Comparison of ENCODE assay signal across 11 mouse cellular contexts in the genomic region with DNA sequence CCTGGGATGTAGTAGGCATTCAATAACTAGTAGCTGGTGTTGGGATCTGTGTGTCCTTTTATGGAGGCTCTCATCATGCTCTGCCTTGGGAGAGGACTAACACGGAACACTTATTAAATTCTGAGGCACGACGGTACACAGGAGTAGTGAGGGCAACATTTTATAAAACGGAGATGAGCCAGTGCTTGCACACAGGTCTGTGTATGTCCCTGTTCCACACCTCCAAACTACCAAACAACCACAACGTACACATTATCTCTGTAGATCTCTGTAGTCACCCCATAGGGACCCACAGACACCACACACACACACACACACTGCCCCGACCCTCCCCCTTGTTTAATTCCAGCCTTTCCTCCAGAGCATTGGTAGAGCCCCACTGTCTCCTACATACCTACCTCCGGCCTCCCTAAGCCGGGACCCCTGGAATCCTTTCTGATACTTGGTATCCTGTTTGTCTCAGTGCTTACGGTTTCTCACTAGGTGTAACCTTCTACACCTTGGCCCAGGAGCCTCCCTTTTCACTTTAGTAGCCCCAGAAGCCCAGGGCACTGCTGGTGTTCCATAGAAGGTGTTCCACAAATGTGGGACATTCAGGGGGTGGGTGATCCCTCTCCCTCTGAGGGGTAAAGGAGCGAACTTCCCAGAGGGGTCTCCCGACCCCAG. TPM values are rescaled to one million over a fixed set of nuclear protein-coding genes. Genes with fewer than 3 reads are reported as not detected.
DNase-seq lines count a peak whose midpoint lies in the region; ATAC-seq lines count a peak whose summit lies in the region.
"Had no signal": no experiment of that assay in that cellular context is flagged by ENCODE, and none has a peak within 500 bp of the region (broad histone marks: within the 10 kb centered on the region; RNA-seq: fewer than 3 reads in every experiment).

No protein-coding gene starts in this region.

- H3K36me3 ChIP-seq in heart, embryonic 12.5 days: no peaks in the 10 kb centered on the region
- no peaks in the 10 kb centered on the region for H3K36me3 ChIP-seq in hindbrain, embryonic 11.5 days (ENCODE audit: control insufficient read depth, insufficient read depth, low read length)
- H3K36me3 ChIP-seq in midbrain, embryonic 14.5 days (ENCODE audit: control insufficient read depth, insufficient read depth, low read length): no peaks in the 10 kb centered on the region

- peaks cover 7% of the 10 kb centered on the region for H3K4me1 ChIP-seq in heart, embryonic 12.5 days (replicated peaks)
- H3K4me1 ChIP-seq in hindbrain, embryonic 11.5 days (replicated peaks; ENCODE audit: control insufficient read depth, insufficient read depth, low read length): 0 out of 2 replicates have a peak, but pooled peaks cover 2% of the 10 kb centered on the region
- H3K4me1 ChIP-seq in midbrain, embryonic 14.5 days (ENCODE audit: control insufficient read depth, insufficient read depth, low read length): peaks cover 24% of the 10 kb centered on the region

- no peaks in the 10 kb centered on the region for H3K9me3 ChIP-seq in heart, embryonic 12.5 days (replicated peaks)
- H3K9me3 ChIP-seq in hindbrain, embryonic 11.5 days (ENCODE audit: control insufficient read depth, low read length): no peaks in the 10 kb centered on the region
- no peaks in the 10 kb centered on the region for H3K9me3 ChIP-seq in midbrain, embryonic 14.5 days (ENCODE audit: control insufficient read depth, low read length)

- H3K4me3 ChIP-seq in heart, embryonic 12.5 days: peak overlapping the region; percentile 70; the same call in 1 of the 2 replicates
- peak overlapping the region; percentile 53; the same call in 1 of the 2 replicates for H3K4me3 ChIP-seq in hindbrain, embryonic 11.5 days (ENCODE audit: low read depth, low read length)
- peak overlapping the region; percentile 45 for H3K4me3 ChIP-seq in midbrain, embryonic 14.5 days (replicated peaks; ENCODE audit: low read depth, low read length)

- H3K9ac ChIP-seq in heart, embryonic 12.5 days: no peak overlapping the region
- no peak overlapping the region for H3K9ac ChIP-seq in hindbrain, embryonic 11.5 days (ENCODE audit: low read depth, low read length)
- H3K9ac ChIP-seq in midbrain, embryonic 14.5 days (replicated peaks; ENCODE audit: low read length): peak overlapping the region; percentile 96; the same call in 1 of the 2 replicates

- 47% methylated on average over 11 of the region's 11 CpGs for WGBS in heart, embryonic 12.5 days
- WGBS in hindbrain, embryonic 11.5 days: 65% methylated on average over 11 of the region's 11 CpGs
- WGBS in midbrain, embryonic 14.5 days: 62% methylated on average over 11 of the region's 11 CpGs

- intact Hi-C loops in heart, postnatal 25 days (cut with DNase I): no loop called here

- peaks cover 71% of the 10 kb centered on the region for H3K27me3 ChIP-seq in heart, embryonic 12.5 days (replicated peaks)
- H3K27me3 ChIP-seq in hindbrain, embryonic 11.5 days (ENCODE audit: control insufficient read depth, insufficient read depth, low read length): peaks cover 14% of the 10 kb centered on the region
- 0 out of 2 replicates have a peak, but pooled peaks cover 2% of the 10 kb centered on the region for H3K27me3 ChIP-seq in midbrain, embryonic 14.5 days (ENCODE audit: control insufficient read depth, insufficient read depth, low read length)

- ATAC-seq in heart, embryonic 12.5 days (ENCODE audit: insufficient number of reproducible peaks, low FRiP score): no peak
- ATAC-seq in hindbrain, embryonic 11.5 days (ENCODE audit: low FRiP score): no peak
- no peak for ATAC-seq in midbrain, embryonic 14.5 days (ENCODE audit: low FRiP score, low TSS enrichment)
- ATAC-seq: activated CD4-positive, CD25-positive, alpha-beta regulatory T cell, adult 4 months had no signal

- no peak for DNase-seq in heart, postnatal 25 days (ENCODE audit: low spot score)
- peak; percentile 56 for DNase-seq in cerebellum, adult 8-10 months
- DNase-seq in hindbrain, embryonic 11.5 days (ENCODE audit: low spot score): no peak
- no peak for DNase-seq in midbrain, embryonic 14.5 days
- DNase-seq in retina, postnatal 1 day: no peak
- no peak for DNase-seq in thymus, adult 18-20 months
- no peak for DNase-seq in kidney, adult 11 months

- peak overlapping the region; percentile 98 for H3K4me2 ChIP-seq in heart, embryonic 12.5 days
- peak overlapping the region; percentile 86 for H3K4me2 ChIP-seq in hindbrain, embryonic 11.5 days (replicated peaks; ENCODE audit: low read depth, low read length)
- peak overlapping the region; percentile 72 for H3K4me2 ChIP-seq in midbrain, embryonic 14.5 days (ENCODE audit: low read length)

- H3K27ac ChIP-seq in heart, embryonic 12.5 days (ENCODE audit: poor library complexity, severe bottlenecking): no peak overlapping the region
- H3K27ac ChIP-seq in hindbrain, embryonic 11.5 days (ENCODE audit: low read depth, low read length): no peak overlapping the region
- peak overlapping the region; percentile 92; the same call in 1 of the 2 replicates for H3K27ac ChIP-seq in midbrain, embryonic 14.5 days (replicated peaks; ENCODE audit: low read depth, low read length)

RNA-seq across cellular contexts. Expression of a gene that starts 0.7 kb away (rescaled TPM):
- polyA plus RNA-seq in heart, embryonic 12.5 days (2016; fragmentation: Nextera tagmentation; extraction: Ambion mirVana): 0.05 TPM in 1 of 2 replicates, not detected in the other
- total RNA-seq in heart, postnatal 25 days (2021): under 1 TPM in 1 of 2 experiments, not detected in 1; 0.08 TPM
- polyA plus RNA-seq in hindbrain, embryonic 11.5 days (2014; fragmentation: Nextera tagmentation; extraction: Ambion mirVana): 3.2 and 3.4 TPM in 2 replicates
- polyA plus RNA-seq in midbrain, embryonic 14.5 days (2014; fragmentation: Nextera tagmentation; extraction: Ambion mirVana): 17.7 and 24.6 TPM in 2 replicates

RNA-seq across cellular contexts. Expression of a gene that starts 23.5 kb away (rescaled TPM):
- 7.2 and 9.1 TPM in 2 replicates for polyA plus RNA-seq in heart, embryonic 12.5 days (2016; fragmentation: Nextera tagmentation; extraction: Ambion mirVana)
- 1 to 10 TPM; 3.5 to 4.7 TPM for total RNA-seq in heart, postnatal 25 days (2021)
- polyA plus RNA-seq in hindbrain, embryonic 11.5 days (2014; fragmentation: Nextera tagmentation; extraction: Ambion mirVana): 2.5 and 3.1 TPM in 2 replicates
- polyA plus RNA-seq in midbrain, embryonic 14.5 days (2014; fragmentation: Nextera tagmentation; extraction: Ambion mirVana): 1.1 and 2.3 TPM in 2 replicates
- total RNA-seq: megakaryocyte-erythroid progenitor cell, adult 5-6 weeks had no signal
- polyA plus RNA-seq: activated CD4-positive, CD25-positive, alpha-beta regulatory T cell, adult 4 months had no signal

RNA-seq across cellular contexts. Expression of a gene that starts 38.7 kb away (rescaled TPM):
- polyA plus RNA-seq in heart, embryonic 12.5 days (2016; fragmentation: Nextera tagmentation; extraction: Ambion mirVana): not detected in 2 replicates
- total RNA-seq in heart, postnatal 25 days (2021): not detected
- not detected in 2 replicates for polyA plus RNA-seq in hindbrain, embryonic 11.5 days (2014; fragmentation: Nextera tagmentation; extraction: Ambion mirVana)
- not detected in 2 replicates for polyA plus RNA-seq in midbrain, embryonic 14.5 days (2014; fragmentation: Nextera tagmentation; extraction: Ambion mirVana)
- total RNA-seq: megakaryocyte-erythroid progenitor cell, adult 5-6 weeks had no signal
- polyA plus RNA-seq: activated CD4-positive, CD25-positive, alpha-beta regulatory T cell, adult 4 months; large intestine, adult 2 months had no signal

RNA-seq across cellular contexts. Expression of a gene that starts 44.8 kb away (rescaled TPM):
- polyA plus RNA-seq in heart, embryonic 12.5 days (2016; fragmentation: Nextera tagmentation; extraction: Ambion mirVana): 8.9 and 9.4 TPM in 2 replicates
- 10 to 100 TPM; 24.8 to 25.7 TPM for total RNA-seq in heart, postnatal 25 days (2021)
- 9.6 and 9.7 TPM in 2 replicates for polyA plus RNA-seq in hindbrain, embryonic 11.5 days (2014; fragmentation: Nextera tagmentation; extraction: Ambion mirVana)
- 25.5 and 38.5 TPM in 2 replicates for polyA plus RNA-seq in midbrain, embryonic 14.5 days (2014; fragmentation: Nextera tagmentation; extraction: Ambion mirVana)

RNA-seq across cellular contexts. Expression of a gene that starts 45.1 kb away (rescaled TPM):
- polyA plus RNA-seq in heart, embryonic 12.5 days (2016; fragmentation: Nextera tagmentation; extraction: Ambion mirVana): 26.4 and 26.7 TPM in 2 replicates
- 1 to 10 TPM; 7.0 to 7.1 TPM for total RNA-seq in heart, postnatal 25 days (2021)
- 36.0 and 37.4 TPM in 2 replicates for polyA plus RNA-seq in hindbrain, embryonic 11.5 days (2014; fragmentation: Nextera tagmentation; extraction: Ambion mirVana)
- polyA plus RNA-seq in midbrain, embryonic 14.5 days (2014; fragmentation: Nextera tagmentation; extraction: Ambion mirVana): 42.6 and 47.2 TPM in 2 replicates
